Mouse (Mus musculus) ES-Bruce4 (cell line): Measurements from ENCODE around the gene Fam111a. TPM values are rescaled to one million over a fixed set of nuclear protein-coding genes. Genes with fewer than 3 reads are reported as not detected.

Source experiments
- H3K27ac ChIP-seq: 2 replicates; pipeline ENCODE4 v1.5.1; 2012; ENCODE audit warnings: low read length, inconsistent platforms; ENCODE audit not compliant: insufficient read depth
- H3K27me3 ChIP-seq: 2 replicates; pipeline ENCODE4 v1.6.1; 2012; ENCODE audit warnings: mild to moderate bottlenecking, low read length, inconsistent platforms; ENCODE audit not compliant: control insufficient read depth, poor library complexity, insufficient read depth, severe bottlenecking
- H3K36me3 ChIP-seq: 2 replicates; pipeline ENCODE4 v1.6.1; 2012; ENCODE audit warnings: inconsistent platforms, mild to moderate bottlenecking, low read length, moderate library complexity; ENCODE audit not compliant: control insufficient read depth, poor library complexity, insufficient read depth, severe bottlenecking
- H3K4me1 ChIP-seq: one replicate; pipeline ENCODE4 v1.8.1; 2011; ENCODE audit warnings: low read length; ENCODE audit not compliant: control insufficient read depth, insufficient read depth
- H3K4me3 ChIP-seq: 2 replicates; pipeline ENCODE4 v1.5.1; 2011; ENCODE audit warnings: low read depth, mild to moderate bottlenecking, low read length
- H3K9ac ChIP-seq: 2 replicates; pipeline ENCODE4 v1.6.1; 2012; ENCODE audit warnings: low read depth, mild to moderate bottlenecking, inconsistent platforms; ENCODE audit not compliant: poor library complexity, severe bottlenecking
- H3K9me3 ChIP-seq: replicated peaks from 2 replicates; pipeline ENCODE4 v1.6.1; 2012; ENCODE audit warnings: mild to moderate bottlenecking, low read length, inconsistent platforms; ENCODE audit not compliant: control insufficient read depth, poor library complexity, insufficient read depth, severe bottlenecking
- CTCF ChIP-seq: IDR thresholded peaks from one replicate; pipeline ENCODE4 v1.8.1; 2011; ENCODE audit warnings: low read depth, low read length
- EP300 ChIP-seq: IDR thresholded peaks from 2 replicates; pipeline ENCODE4 v1.6.1; 2011; ENCODE audit warnings: low read depth, low read length; ENCODE audit not compliant: insufficient read depth
- POLR2A ChIP-seq: IDR thresholded peaks from one replicate; pipeline ENCODE4 v1.8.1; 2011; ENCODE audit warnings: low read length; ENCODE audit not compliant: insufficient read depth
- polyA plus RNA-seq: library from polyadenylated mRNA; stranded (reverse); fragments of >200 nt; gene quantifications from 2 replicates; pipeline ENCODE4 v1.2.4, GENCODE M21; 2011; ENCODE audit warnings: low read depth; ENCODE audit not compliant: missing spikeins, insufficient read depth, insufficient read length

Gene Fam111a
- polyA plus RNA-seq, 1 experiment: 17.2 TPM

GRCm38 (mm10) chr19:12600684-12601480 lies 55.3 kb downstream of the Fam111a start:
- no peak for TF ChIP-seq POLR2A
- Histone ChIP-seq H3K27ac (no peak overlapping the region), H3K4me3 (no peak overlapping the region), H3K9ac (no peak overlapping the region), H3K36me3 (no peaks in the 10 kb centered on the region), H3K4me1 (no peaks in the 10 kb centered on the region), H3K9me3 (no peaks in the 10 kb centered on the region), H3K27me3 (no peaks in the 10 kb centered on the region; the same call in 1 of the 2 replicates)

DNA sequence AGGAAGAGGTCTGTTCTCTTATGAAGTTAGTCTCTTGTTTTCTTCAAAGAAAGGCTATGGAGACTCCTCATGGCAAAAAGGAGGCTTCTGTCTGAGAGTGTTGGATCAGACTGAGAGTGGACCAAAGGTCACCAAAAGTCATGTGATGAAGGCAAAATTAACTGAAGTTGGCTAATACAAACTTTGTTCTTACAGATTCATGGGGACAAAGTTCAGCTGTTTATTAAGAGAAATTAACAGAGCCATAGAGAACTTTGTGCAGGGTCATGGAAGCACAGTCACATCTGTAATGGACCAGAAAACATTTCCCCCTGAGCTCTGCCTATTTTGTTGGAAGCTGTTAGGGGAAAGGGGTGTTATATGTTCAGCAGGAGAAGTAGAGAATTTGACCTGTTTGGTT lies 62.8 kb downstream of the Fam111a start:
- Histone ChIP-seq H3K27me3 (no peaks in the 10 kb centered on the region), H3K36me3 (no peaks in the 10 kb centered on the region), H3K27ac (no peak overlapping the region), H3K4me3 (no peak overlapping the region), H3K9me3 (no peaks in the 10 kb centered on the region), H3K9ac (no peak overlapping the region), H3K4me1 (no peaks in the 10 kb centered on the region)
- no peak for TF ChIP-seq POLR2A
- no peak for TF ChIP-seq CTCF
- TF ChIP-seq EP300: no peak

DNA sequence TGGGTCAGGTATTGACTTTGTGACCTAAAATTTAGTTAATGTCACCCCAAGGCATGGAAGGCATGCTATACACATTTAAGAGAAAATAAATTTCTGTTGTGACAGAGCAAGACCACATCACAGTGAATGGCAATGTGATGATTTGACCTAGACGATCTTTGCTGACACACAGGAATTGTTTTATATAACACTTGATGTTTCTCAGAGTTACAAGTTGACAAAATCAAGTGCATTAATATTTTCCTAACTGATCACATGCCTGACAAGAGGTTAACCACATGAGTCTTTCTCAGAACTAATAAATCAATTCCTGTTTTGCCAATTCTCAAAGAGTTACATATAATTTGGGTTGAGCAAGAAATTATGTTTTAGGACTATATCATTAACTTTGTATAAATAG lies 68.1 kb downstream of the Fam111a start:
- H3K9ac ChIP-seq: no peak overlapping the region
- H3K4me3 ChIP-seq: no peak overlapping the region
- H3K27ac ChIP-seq: no peak overlapping the region
- no peaks in the 10 kb centered on the region for H3K36me3 ChIP-seq
- no peaks in the 10 kb centered on the region for H3K4me1 ChIP-seq
- H3K27me3 ChIP-seq: no peaks in the 10 kb centered on the region
- no peaks in the 10 kb centered on the region for H3K9me3 ChIP-seq
- no peak for TF ChIP-seq POLR2A
- TF ChIP-seq CTCF: no peak
- no peak for TF ChIP-seq EP300

- H3K9me3 ChIP-seq: no peaks in the 10 kb centered on the region
- H3K4me3 ChIP-seq: no peak within 1 kb of the TSS
- TF ChIP-seq POLR2A (no peak), CTCF (no peak), EP300 (no peak)
- H3K27ac ChIP-seq: no peak within 1 kb of the TSS
- H3K9ac ChIP-seq: no peak within 1 kb of the TSS
- no peaks in the 10 kb centered on the region for H3K27me3 ChIP-seq
- H3K36me3 ChIP-seq: no peaks in the 10 kb centered on the region
- no peaks in the 10 kb centered on the region for H3K4me1 ChIP-seq
These were observed 87.6 kb downstream of the Fam111a start, which contains the start of gene Glyat for GRCm38 (mm10) chr19:12633176-12633575. TSS of gene Glyat (plus strand) at chr19:12633308.

- TF ChIP-seq CTCF: no peak
- TF ChIP-seq POLR2A: no peak
- TF ChIP-seq EP300: no peak
- no peaks in the 10 kb centered on the region for H3K27me3 ChIP-seq
- H3K9ac ChIP-seq: no peak overlapping the region
- H3K36me3 ChIP-seq: no peaks in the 10 kb centered on the region
- no peaks in the 10 kb centered on the region for H3K4me1 ChIP-seq
- no peaks in the 10 kb centered on the region for H3K9me3 ChIP-seq
- no peak overlapping the region for H3K27ac ChIP-seq
- no peak overlapping the region for H3K4me3 ChIP-seq
These were observed 88.7 kb downstream of the Fam111a start for GRCm38 (mm10) chr19:12634259-12634658.

DNA sequence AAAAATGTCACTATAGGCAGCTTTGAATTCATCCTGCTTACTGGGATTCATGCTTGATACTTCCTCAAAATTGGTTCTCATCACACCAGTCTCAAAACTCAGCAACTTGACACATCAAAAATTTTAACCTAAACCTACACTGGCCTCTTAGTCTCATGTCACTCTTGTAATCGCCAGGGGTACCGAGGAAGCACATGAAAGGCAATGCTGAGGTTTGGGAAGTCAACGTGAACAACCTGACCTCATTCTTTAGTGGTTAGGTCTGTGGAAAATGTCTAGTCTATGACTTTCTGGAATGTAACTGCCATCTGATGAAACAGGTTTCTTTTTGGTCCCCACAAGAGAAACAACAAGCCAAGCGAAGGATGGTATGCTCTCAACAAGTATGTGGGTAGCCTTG lies 89.4 kb downstream of the Fam111a start:
- TF ChIP-seq POLR2A (no peak), CTCF (no peak), EP300 (no peak)
- Histone ChIP-seq H3K36me3 (no peaks in the 10 kb centered on the region), H3K4me1 (no peaks in the 10 kb centered on the region)

More for the DNA sequence above, 89.4 kb downstream of the Fam111a start:
- no peak overlapping the region for H3K9ac ChIP-seq
- H3K27ac ChIP-seq: no peak overlapping the region
- no peaks in the 10 kb centered on the region for H3K27me3 ChIP-seq
- H3K4me3 ChIP-seq: no peak overlapping the region
- no peaks in the 10 kb centered on the region for H3K9me3 ChIP-seq
